Comparison of ENCODE assay signal across 19 mouse cellular contexts in the genomic region with DNA sequence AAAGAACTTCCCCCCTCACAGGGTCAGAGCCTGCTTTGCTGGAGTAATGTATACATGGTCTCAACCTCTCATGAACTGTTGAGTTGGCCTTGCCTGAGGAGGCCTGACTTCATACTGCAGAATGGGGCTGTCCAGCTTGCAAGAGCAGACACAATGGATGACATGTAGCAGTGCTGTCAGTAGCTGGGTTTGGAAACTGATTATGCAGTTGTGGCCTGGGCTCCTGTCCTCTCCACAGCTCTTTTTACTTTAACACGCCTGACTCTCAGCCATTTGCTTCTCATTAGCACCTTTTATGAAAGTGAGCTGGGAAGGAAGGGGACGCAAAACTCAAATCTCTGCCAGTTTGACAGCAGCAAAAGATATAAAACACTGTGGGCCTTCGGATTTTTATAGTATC.
"Had no signal": no experiment of that assay in that cellular context is flagged by ENCODE, and none has a peak within 500 bp of the region (broad histone marks: within the 10 kb centered on the region; RNA-seq: fewer than 3 reads in every experiment).

No protein-coding gene starts in this region.

- ATAC-seq: liver, postnatal 0 days; lung, postnatal 0 days; midbrain, embryonic 15.5 days had no signal

- H3K36me3 ChIP-seq: kidney, embryonic 15.5 days; midbrain, embryonic 12.5 days; midbrain, embryonic 15.5 days; neural tube, embryonic 12.5 days; neural tube, embryonic 15.5 days had no signal

- H3K27ac ChIP-seq: kidney, embryonic 15.5 days; left cerebral cortex, adult 2 months; liver, embryonic 14.5 days; macrophage; midbrain, embryonic 12.5 days; midbrain, embryonic 15.5 days; neural tube, embryonic 12.5 days; neural tube, embryonic 15.5 days had no signal

- H3K27me3 ChIP-seq: kidney, embryonic 15.5 days; midbrain, embryonic 12.5 days; midbrain, embryonic 15.5 days; neural tube, embryonic 12.5 days; neural tube, embryonic 15.5 days had no signal

- H3K4me1 ChIP-seq: kidney, embryonic 15.5 days had no signal

- H3K4me3 ChIP-seq: kidney, embryonic 15.5 days; left cerebral cortex, adult 2 months; midbrain, embryonic 12.5 days; midbrain, embryonic 15.5 days; neural tube, embryonic 12.5 days; neural tube, embryonic 15.5 days had no signal

- H3K9me3 ChIP-seq: kidney, embryonic 15.5 days; midbrain, embryonic 12.5 days; midbrain, embryonic 15.5 days; neural tube, embryonic 12.5 days; neural tube, embryonic 15.5 days had no signal

- H3K9ac ChIP-seq: kidney, embryonic 15.5 days; liver, embryonic 14.5 days; liver, postnatal 0 days; lung, embryonic 14.5 days; midbrain, embryonic 12.5 days; midbrain, embryonic 15.5 days; neural tube, embryonic 12.5 days; neural tube, embryonic 15.5 days had no signal

- DNase-seq: kidney, adult 8-10 months; kidney, postnatal 10 days; kidney, postnatal 36 days; layer of hippocampus, postnatal 36 days; liver, postnatal 0 days; lung, embryonic 14.5 days; thymus, adult 2 months; thymus, postnatal 14 days; thymus, postnatal 4 days had no signal

- H3K4me2 ChIP-seq: kidney, embryonic 15.5 days; liver, embryonic 11.5 days; lung, embryonic 14.5 days; midbrain, embryonic 12.5 days; midbrain, embryonic 15.5 days; neural tube, embryonic 12.5 days; neural tube, embryonic 15.5 days had no signal
